Mouse (Mus musculus) right cerebral cortex, adult 2 months (tissue): ENCODE results near the gene Dok4.
A peak's percentile ranks its signal among the peaks of the same experiment; 100 is the strongest.
"Not testable (repeated sequence)": the region's sequence is repeated elsewhere in the genome, so short reads cannot be mapped to it uniquely, and the experiment has no call there.

Experiments
- DNase-seq, 2 experiments: peaks; one replicate each; pipeline ENCODE4 v3.0.0; 2021 to 2022; ENCODE audit warnings: low spot score in 2 of 2

Dok4 gene

DNA sequence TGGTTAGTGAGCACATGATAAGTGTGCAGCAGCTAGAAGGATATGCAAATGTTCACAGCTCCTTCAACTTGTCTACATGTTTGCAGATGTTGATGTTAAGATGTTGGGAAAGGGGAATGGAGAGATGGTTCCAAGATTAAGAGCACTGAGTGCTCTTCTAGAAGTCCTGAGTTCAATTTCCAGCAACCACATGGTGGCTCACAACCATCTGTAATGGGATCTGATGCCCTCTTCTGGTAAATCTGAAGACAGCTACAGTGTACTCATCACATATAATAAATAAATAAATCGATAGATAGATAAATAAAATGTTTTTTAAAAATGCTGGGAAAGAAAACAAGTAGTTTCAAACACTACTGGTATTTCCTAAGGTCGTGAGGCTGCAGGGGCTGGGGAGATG lies 34.9 kb downstream of the Dok4 start:
- no peak for DNase-seq

DNA sequence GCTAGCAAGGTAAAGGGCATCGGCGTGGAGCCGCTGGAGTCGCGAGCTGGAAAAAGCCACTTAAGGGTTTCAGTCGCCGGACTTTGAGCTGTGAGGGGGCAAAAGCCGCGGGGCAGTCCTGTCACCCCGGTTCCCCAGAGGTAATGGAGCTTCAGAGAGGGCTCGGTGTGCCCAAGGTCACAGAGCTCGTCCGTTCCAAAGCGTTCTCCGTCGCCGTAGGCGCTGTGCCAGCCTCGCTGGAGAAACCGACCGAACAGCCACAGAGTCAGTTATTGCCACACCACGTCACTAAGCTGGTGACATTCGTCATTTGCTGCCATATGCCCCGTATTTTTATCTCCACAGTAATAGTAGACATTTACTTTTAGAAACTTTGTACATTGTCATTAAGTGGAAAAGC lies 37.5 kb downstream of the Dok4 start:
- DNase-seq, result peak; percentile 76 to 82

DNA sequence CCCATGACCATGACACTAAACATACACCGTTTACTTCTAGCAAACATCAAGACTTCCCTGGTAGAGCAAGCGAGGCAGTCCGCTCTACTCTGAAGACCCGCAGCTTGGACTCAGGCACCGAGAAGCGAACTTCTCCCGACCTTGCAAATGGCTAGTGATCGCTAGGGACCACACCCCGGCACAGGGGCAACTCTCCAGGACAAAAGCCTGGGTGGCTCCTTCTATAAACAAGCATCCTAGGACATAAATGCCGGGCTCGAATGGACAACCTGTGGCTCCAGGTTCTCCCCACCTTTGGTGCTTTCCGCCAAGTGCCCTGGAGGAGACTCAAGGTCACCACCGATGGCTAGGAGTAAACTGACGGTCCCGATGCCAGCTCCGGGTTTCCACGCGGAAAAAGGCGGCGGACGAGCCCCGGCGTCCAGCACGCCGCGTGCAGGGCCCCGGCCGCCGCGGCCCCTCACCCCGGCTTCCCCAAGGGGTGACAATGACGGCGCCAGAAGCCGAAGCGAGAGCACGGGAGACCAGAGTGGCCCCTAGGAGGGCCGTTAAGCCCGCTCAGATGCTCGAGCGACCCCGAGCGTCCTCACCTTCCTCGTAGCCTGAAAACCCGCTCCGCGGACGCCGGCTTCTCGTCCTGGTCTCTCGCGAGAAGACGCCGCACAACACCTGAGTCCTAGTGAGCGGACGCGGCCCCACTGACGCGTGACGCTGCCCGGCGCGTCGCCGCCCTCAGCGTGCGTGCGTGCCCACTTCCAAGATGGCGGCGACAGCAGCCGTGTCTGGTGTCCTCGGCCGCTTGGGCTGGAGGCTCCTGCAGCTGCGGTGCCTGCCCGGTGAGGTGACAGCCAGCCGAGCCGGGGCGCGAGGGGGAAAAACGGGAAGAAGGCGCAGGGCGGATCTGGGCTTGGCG lies 38.2 kb downstream of the Dok4 start, which contains the start of the genes Coq9 and Ciapin1:
TSS of gene Coq9 (plus strand) at position 660 of the 913 bp plus-strand sequence.
TSS of gene Ciapin1 (minus strand) at position 697 of the 913 bp plus-strand sequence.
- DNase-seq, result peak; percentile 94 to 95

DNA sequence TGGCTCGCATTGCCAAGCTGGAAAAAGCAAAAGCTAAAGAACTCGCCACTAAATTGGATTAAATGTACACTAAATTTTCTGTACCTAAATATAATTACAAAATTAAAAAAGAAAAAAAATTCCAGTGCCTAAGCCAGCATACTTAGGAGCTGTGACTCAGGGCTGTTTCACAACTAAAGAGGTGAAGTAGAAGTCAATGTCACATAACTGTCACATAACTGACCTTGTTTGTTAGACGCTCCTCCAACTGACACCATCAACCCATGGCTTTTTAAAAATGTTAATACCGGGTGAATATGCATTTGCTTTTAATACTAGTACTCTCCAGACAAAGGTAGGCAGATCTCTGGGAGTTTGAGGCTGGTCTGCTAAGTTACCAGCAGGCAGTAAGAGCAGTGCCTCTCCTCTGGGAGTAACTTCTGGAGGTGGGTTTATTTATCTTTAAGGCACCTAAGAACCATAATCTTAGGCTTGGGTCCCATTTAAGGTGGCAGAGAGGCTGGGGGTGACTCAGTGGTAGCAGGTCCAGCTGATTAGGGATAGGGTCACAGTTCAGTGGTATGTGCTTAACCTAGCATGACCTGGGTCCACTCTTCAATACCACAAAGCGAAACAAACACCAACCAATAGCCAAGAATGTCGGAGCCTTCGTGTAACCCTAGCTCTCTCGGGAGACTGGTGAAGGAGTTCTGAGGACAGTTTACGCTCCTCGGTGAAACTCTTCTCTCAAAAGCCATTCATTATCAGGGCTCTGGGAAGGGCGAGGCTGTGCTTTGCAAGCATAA lies 39.5 kb downstream of the Dok4 start:
- DNase-seq, result no peak

- not testable (repeated sequence) for DNase-seq
Measured at GRCm38 (mm10) chr8:94835751-94836150, 40.4 kb downstream of the Dok4 start.

- not testable (repeated sequence) for DNase-seq
Measured at GRCm38 (mm10) chr8:94833901-94834405, 42.2 kb downstream of the Dok4 start.

DNA sequence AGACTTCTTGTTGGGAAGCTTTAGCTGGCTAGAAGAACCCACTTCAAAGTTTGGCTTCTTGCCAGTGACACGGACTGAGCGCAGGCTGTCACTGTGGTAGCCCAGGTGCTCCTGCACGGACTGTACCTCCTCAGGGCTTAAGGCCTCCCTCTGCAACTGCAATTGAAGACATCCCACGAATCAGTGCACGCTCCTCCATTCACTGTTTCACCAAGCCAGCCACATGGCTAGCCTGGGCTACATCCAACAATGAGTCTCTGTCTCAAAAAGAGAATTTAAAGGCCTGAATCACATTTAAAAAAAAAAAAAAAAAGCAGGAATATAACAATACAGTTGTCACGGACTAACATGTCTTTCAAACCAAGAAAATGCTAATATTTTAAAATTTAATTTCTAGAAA lies 47.8 kb downstream of the Dok4 start:
- DNase-seq, result no peak

DNA sequence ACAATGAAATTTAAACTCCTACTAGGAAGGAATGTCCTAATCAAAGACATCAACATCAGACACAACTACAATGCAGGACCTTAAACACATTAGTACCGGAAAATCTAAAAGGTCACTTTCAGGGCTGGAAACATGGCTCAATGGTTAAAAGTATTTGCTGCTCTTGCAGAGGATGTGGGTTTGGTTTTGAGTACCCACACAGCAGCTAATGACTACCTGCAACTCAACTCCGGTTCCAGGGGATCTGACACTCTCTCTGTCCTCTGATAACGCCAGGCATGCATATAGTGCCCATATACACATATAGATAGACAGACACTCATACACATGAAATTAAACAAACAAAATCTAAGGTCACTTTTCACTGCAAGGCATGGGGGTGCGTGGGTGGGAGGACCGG lies 49.9 kb downstream of the Dok4 start:
- DNase-seq, result no peak

DNA sequence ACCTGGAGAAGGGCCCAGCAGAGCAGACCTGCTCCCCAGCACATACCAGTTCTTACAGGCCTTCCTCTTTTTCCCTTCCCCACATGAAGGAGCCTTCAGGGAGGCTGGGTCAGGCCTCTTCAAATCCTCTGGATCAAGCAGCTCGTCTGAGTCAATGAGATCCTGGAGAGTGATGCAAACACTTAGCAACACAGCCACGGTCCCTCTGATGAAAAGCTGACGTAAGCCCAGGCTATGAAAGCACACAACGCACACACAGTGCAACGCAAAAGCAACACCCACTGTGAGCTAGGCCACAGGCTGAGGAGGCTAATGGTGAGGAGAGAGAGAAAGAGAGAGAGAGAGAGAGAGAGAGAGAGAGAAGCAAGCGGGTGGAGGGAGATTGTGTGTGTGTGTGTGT lies 51.0 kb downstream of the Dok4 start:
- DNase-seq, result no peak

GRCm38 (mm10) chr8:94822637-94823560 lies 53.2 kb downstream of the Dok4 start:
- DNase-seq, result peak; percentile 70 to 71

- no peak for DNase-seq
Measured at GRCm38 (mm10) chr8:94821381-94821780, 54.7 kb downstream of the Dok4 start.

DNA sequence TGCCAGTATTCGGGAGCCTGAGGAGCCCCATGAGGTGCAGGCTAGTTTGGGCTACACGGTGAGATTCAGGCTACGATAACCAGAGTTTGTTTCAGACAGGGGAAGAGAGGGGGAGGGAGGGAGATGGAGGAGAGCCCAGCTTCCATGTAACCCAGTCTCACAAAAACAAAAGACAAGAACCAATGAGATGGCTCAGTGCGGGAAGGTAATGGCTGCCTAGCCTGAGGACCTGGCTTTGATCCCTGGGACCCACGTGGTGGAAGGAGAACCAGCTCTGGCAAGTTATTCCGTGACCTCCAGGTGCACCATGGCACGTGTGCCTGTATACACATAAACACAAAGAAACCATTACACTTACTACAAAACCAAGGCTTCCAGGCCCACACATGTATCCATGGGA lies 55.6 kb downstream of the Dok4 start:
- DNase-seq, result no peak

DNA sequence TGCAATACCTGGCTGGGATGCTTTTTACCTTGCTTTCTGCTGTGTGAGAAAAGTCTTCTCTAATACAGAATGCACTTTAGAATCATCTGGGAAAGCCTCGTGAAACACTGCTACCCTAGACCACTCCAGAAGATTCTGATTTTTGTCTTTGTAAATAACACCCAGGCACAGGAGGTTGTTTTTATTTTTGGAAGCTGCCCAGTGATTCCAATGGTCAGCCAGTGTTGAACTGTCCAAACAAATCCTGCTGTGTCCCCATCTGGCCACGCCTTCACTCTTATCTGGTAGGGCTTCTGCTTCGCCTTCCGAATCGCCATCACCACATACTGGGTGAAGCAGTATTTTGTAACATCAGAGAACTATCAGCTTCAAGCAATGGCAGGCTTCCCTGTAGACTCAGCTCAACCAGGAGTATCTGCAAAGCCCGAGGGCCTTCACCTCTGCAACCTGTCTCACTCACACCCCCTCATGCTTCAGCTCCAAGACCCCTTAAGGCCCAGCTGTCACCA lies 56.4 kb downstream of the Dok4 start:
- DNase-seq, result no peak

- no peak for DNase-seq
Measured at GRCm38 (mm10) chr8:94817933-94818332, 58.2 kb downstream of the Dok4 start.

- no peak for DNase-seq
Measured at GRCm38 (mm10) chr8:94814556-94814955, 61.6 kb downstream of the Dok4 start.
